Mouse (Mus musculus): ENCODE data around the gene Ikzf2.

Gene Ikzf2

GRCm38 (mm10) chr1:69507513-69507912 is 179.5 kb downstream of the Ikzf2 start:
- no peak for DNase-seq (ENCODE audit: low spot score)

- DNase-seq (ENCODE audit: low spot score), result no peak
These were observed 180.4 kb downstream of the Ikzf2 start for GRCm38 (mm10) chr1:69506615-69507159.

- DNase-seq (ENCODE audit: low spot score), result no peak
These were observed 181.0 kb downstream of the Ikzf2 start for GRCm38 (mm10) chr1:69506011-69506410.

- no peak for DNase-seq (ENCODE audit: low spot score)
These were observed 186.7 kb downstream of the Ikzf2 start for GRCm38 (mm10) chr1:69500388-69500787.

- no peak for DNase-seq (ENCODE audit: low spot score)
These were observed 187.4 kb downstream of the Ikzf2 start for GRCm38 (mm10) chr1:69499652-69500051.

GRCm38 (mm10) chr1:69498862-69499306 is 188.2 kb downstream of the Ikzf2 start:
- no peak for DNase-seq (ENCODE audit: low spot score)

GRCm38 (mm10) chr1:69496055-69496454 is 191.0 kb downstream of the Ikzf2 start:
- no peak for DNase-seq (ENCODE audit: low spot score)

- no peak for DNase-seq (ENCODE audit: low spot score)
These were observed 193.6 kb downstream of the Ikzf2 start for GRCm38 (mm10) chr1:69493309-69494047.

GRCm38 (mm10) chr1:69492013-69492412 is 195.0 kb downstream of the Ikzf2 start:
- no peak for DNase-seq (ENCODE audit: low spot score)

GRCm38 (mm10) chr1:69489026-69489425 is 198.0 kb downstream of the Ikzf2 start:
- no peak for DNase-seq (ENCODE audit: low spot score)

- no peak for DNase-seq (ENCODE audit: low spot score)
These were observed 198.4 kb downstream of the Ikzf2 start for GRCm38 (mm10) chr1:69488625-69489024.

Data from urinary bladder, postnatal 10 days (tissue).